ENCODE assay signal across 16 mouse cellular contexts in the genomic region with DNA sequence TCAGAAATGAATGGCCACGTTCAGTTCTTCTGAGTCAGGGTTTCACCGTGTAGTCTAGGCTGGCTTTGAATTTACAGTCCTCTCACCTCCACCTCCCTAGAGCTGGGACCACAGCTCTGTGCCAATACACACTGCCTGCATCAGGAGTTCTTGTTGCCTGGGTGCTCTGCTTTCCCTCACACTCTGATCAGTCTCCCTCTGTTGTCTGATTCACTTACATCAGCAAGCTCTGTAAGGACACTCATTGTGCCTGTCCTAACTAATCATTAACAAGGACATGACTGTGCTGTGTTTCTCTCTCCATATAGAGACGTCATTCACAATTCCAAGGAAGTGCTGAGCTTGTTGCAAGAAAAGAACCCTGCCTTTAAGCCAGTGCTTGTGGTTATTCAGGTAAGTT. TPM values are rescaled to one million over a fixed set of nuclear protein-coding genes. Genes with fewer than 3 reads are reported as not detected.
DNase-seq lines count a peak whose midpoint lies in the region; ATAC-seq and TF ChIP-seq lines count a peak whose summit lies in the region.
"Had no signal": no experiment of that assay in that cellular context is flagged by ENCODE, and none has a peak within 500 bp of the region (broad histone marks: within the 10 kb centered on the region; RNA-seq: fewer than 3 reads in every experiment).

No protein-coding gene starts in this region.

- intact Hi-C loops in heart, postnatal 14 days (cut with DNase I), result no loop called here

- 61% methylated on average over 3 of the region's 3 CpGs for WGBS in kidney, postnatal 0 days
- WGBS in kidney, embryonic 16.5 days, result 74% methylated on average over 3 of the region's 3 CpGs

- peak; percentile 69 for ATAC-seq in kidney, postnatal 0 days (replicated peaks; ENCODE audit: low FRiP score, low read depth)
- ATAC-seq in kidney, embryonic 16.5 days (ENCODE audit: low FRiP score, low TSS enrichment), result no peak
- ATAC-seq: forebrain, embryonic 13.5 days had no signal

- H3K9me3 ChIP-seq in kidney, postnatal 0 days (replicated peaks; ENCODE audit: low read length), result no peaks in the 10 kb centered on the region
- H3K9me3 ChIP-seq in kidney, embryonic 16.5 days (ENCODE audit: low read length), result no peaks in the 10 kb centered on the region
- H3K9me3 ChIP-seq: forebrain, embryonic 13.5 days; heart, embryonic 12.5 days; megakaryocyte, embryonic 14.5 days had no signal

- no peak overlapping the region for H3K27ac ChIP-seq in kidney, postnatal 0 days
- H3K27ac ChIP-seq in kidney, embryonic 16.5 days (ENCODE audit: low read length), result no peak overlapping the region
- H3K27ac ChIP-seq: forebrain, embryonic 13.5 days; hindbrain, embryonic 14.5 days had no signal

- TF ChIP-seq CTCF in kidney, postnatal 0 days (IDR thresholded peaks at IDR 0.05; ENCODE audit: low read depth), result no peak

- H3K4me3 ChIP-seq in kidney, postnatal 0 days (replicated peaks; ENCODE audit: low read depth, low read length), result no peak overlapping the region
- no peak overlapping the region for H3K4me3 ChIP-seq in kidney, embryonic 16.5 days (ENCODE audit: low read length)
- H3K4me3 ChIP-seq: forebrain, embryonic 13.5 days; heart, embryonic 12.5 days; megakaryocyte, embryonic 14.5 days; myocyte had no signal

- H3K4me1 ChIP-seq in kidney, postnatal 0 days (replicated peaks; ENCODE audit: insufficient read depth, low read length), result peaks cover 5% of the 10 kb centered on the region
- H3K4me1 ChIP-seq in kidney, embryonic 16.5 days (ENCODE audit: insufficient read depth, low read length), result peaks cover 35% of the 10 kb centered on the region

- no peak overlapping the region for H3K9ac ChIP-seq in kidney, postnatal 0 days (ENCODE audit: low read depth, low read length)
- no peak overlapping the region for H3K9ac ChIP-seq in kidney, embryonic 16.5 days (replicated peaks; ENCODE audit: low read length)
- H3K9ac ChIP-seq: forebrain, embryonic 13.5 days; heart, embryonic 12.5 days; hindbrain, embryonic 14.5 days; lung, embryonic 14.5 days had no signal

- 0 out of 2 replicates have a peak, but pooled peaks cover 16% of the 10 kb centered on the region for H3K36me3 ChIP-seq in kidney, postnatal 0 days (ENCODE audit: insufficient read depth, low read length)
- H3K36me3 ChIP-seq in kidney, embryonic 16.5 days (ENCODE audit: insufficient read depth, low read length), result peaks cover 19% of the 10 kb centered on the region

- peak; percentile 29 for DNase-seq in cerebellum, adult 11 months
- no peak for DNase-seq in cerebellum, adult 8-10 months
- DNase-seq in kidney, postnatal 0 days (ENCODE audit: low spot score), result no peak
- DNase-seq in testis, postnatal 10 days (ENCODE audit: low spot score), result peak; percentile 17
- no peak for DNase-seq in testis, postnatal 14 days (ENCODE audit: low spot score)
- DNase-seq in heart, postnatal 14 days, result no peak
- no peak for DNase-seq in thymus, postnatal 36 days
- DNase-seq: adrenal gland, postnatal 14 days; lung, embryonic 14.5 days; thymus, adult 18-20 months had no signal

- H3K27me3 ChIP-seq in kidney, postnatal 0 days (ENCODE audit: insufficient read depth, low read length), result no peaks in the 10 kb centered on the region
- no peaks in the 10 kb centered on the region for H3K27me3 ChIP-seq in kidney, embryonic 16.5 days (ENCODE audit: insufficient read depth, low read length)
- H3K27me3 ChIP-seq: forebrain, embryonic 13.5 days; heart, embryonic 12.5 days; megakaryocyte, embryonic 14.5 days had no signal

- no peak overlapping the region for H3K4me2 ChIP-seq in kidney, postnatal 0 days (ENCODE audit: low read length)
- H3K4me2 ChIP-seq in kidney, embryonic 16.5 days (replicated peaks; ENCODE audit: low read depth, low read length), result no peak overlapping the region
- H3K4me2 ChIP-seq: forebrain, embryonic 13.5 days; heart, embryonic 12.5 days; hindbrain, embryonic 14.5 days; lung, embryonic 14.5 days had no signal

RNA-seq across cellular contexts. Expression of a gene that starts 5.4 kb away (rescaled TPM):
- polyA plus RNA-seq in kidney, postnatal 0 days (2015; fragmentation: Nextera tagmentation; extraction: Ambion mirVana), result 9.1 and 10.7 TPM in 2 replicates
- 16.7 and 18.0 TPM in 2 replicates for polyA plus RNA-seq in kidney, embryonic 16.5 days (2015; fragmentation: Nextera tagmentation; extraction: Ambion mirVana)
- 1 to 10 TPM; 1.5 to 1.7 TPM for total RNA-seq in heart, postnatal 14 days (2021)

Comparison
In these comparisons a context has a peak if more than half of its experiments do, and no peak if none do; other contexts are left out.
1. DNase-seq: peak in cerebellum, adult 11 months (single experiment) and testis, postnatal 10 days (single experiment); none in cerebellum, adult 8-10 months (single experiment), kidney, postnatal 0 days (single experiment), testis, postnatal 14 days (single experiment), heart, postnatal 14 days (0 of 2) and thymus, postnatal 36 days (0 of 2).